Mouse (Mus musculus): ENCODE measurements around the gene Sema3g. TPM values are rescaled to one million over a fixed set of nuclear protein-coding genes. Genes with fewer than 3 reads are reported as not detected.

The Sema3g gene
- total and polyA plus RNA-seq, 2 experiments from 2014 or later, result 0.44 to 4.1 TPM

- H3K36me3 ChIP-seq (ENCODE audit: insufficient read depth, low read length), result no peaks in the 10 kb centered on the region
- no peak for ATAC-seq (ENCODE audit: low FRiP score)
- no peak overlapping the region for H3K9ac ChIP-seq (replicated peaks; ENCODE audit: low read length, poor library complexity, severe bottlenecking)
- no peak overlapping the region for H3K4me3 ChIP-seq (ENCODE audit: low read depth, low read length)
- 24% methylated on average over 7 of the region's 7 CpGs for WGBS
- H3K4me1 ChIP-seq (ENCODE audit: insufficient read depth, low read length), result peaks cover 21% of the 10 kb centered on the region; the same call in 1 of the 2 replicates
- H3K4me2 ChIP-seq (ENCODE audit: low read depth, low read length, poor library complexity, severe bottlenecking), result no peak overlapping the region
- peak; percentile 77 for DNase-seq (ENCODE audit: low spot score)
- H3K27ac ChIP-seq (ENCODE audit: low read depth, low read length), result no peak overlapping the region
- no peaks in the 10 kb centered on the region for H3K27me3 ChIP-seq (ENCODE audit: insufficient read depth, low read length)
- no peaks in the 10 kb centered on the region for H3K9me3 ChIP-seq (ENCODE audit: low read length)
- peak; percentile 90 for TF ChIP-seq CTCF (IDR thresholded peaks at IDR 0.05)
Observed at GRCm38 (mm10) chr14:31272164-31272563, 54.5 kb downstream of the Sema3g start.

Other genes with a start within 250 kb of the Sema3g start
- gene Glt8d1, start 216.5 kb upstream of the Sema3g start, total RNA-seq (2014; rRNA removed), result 39.2 and 51.3 TPM in 2 replicates
- 42.9 and 49.6 TPM in 2 replicates for gene Glt8d1, start 216.5 kb upstream of the Sema3g start, polyA plus RNA-seq (2015; fragmentation: Nextera tagmentation; extraction: Ambion mirVana)
- 244 and 256 TPM in 2 replicates for gene Spcs1, start 216.2 kb upstream of the Sema3g start, total RNA-seq (2014; rRNA removed)
- 408 and 415 TPM in 2 replicates for gene Spcs1, start 216.2 kb upstream of the Sema3g start, polyA plus RNA-seq (2015; fragmentation: Nextera tagmentation; extraction: Ambion mirVana)
- gene Pbrm1, start 198.7 kb upstream of the Sema3g start, total RNA-seq (2014; rRNA removed), result 51.2 and 81.5 TPM in 2 replicates
- gene Pbrm1, start 198.7 kb upstream of the Sema3g start, polyA plus RNA-seq (2015; fragmentation: Nextera tagmentation; extraction: Ambion mirVana), result 71.3 and 84.8 TPM in 2 replicates
- 37.8 and 42.8 TPM in 2 replicates for gene Gnl3, start 198.7 kb upstream of the Sema3g start, total RNA-seq (2014; rRNA removed)
- 57.7 and 70.5 TPM in 2 replicates for gene Gnl3, start 198.7 kb upstream of the Sema3g start, polyA plus RNA-seq (2015; fragmentation: Nextera tagmentation; extraction: Ambion mirVana)
- 3.2 and 4.3 TPM in 2 replicates for gene Smim4, start 88.9 kb upstream of the Sema3g start, total RNA-seq (2014; rRNA removed)
- 41.6 and 47.5 TPM in 2 replicates for gene Smim4, start 88.9 kb upstream of the Sema3g start, polyA plus RNA-seq (2015; fragmentation: Nextera tagmentation; extraction: Ambion mirVana)
- 132 and 171 TPM in 2 replicates for gene Nt5dc2, start 86.8 kb upstream of the Sema3g start, total RNA-seq (2014; rRNA removed)
- gene Nt5dc2, start 86.8 kb upstream of the Sema3g start, polyA plus RNA-seq (2015; fragmentation: Nextera tagmentation; extraction: Ambion mirVana), result 132 and 144 TPM in 2 replicates
- 25.5 and 31.4 TPM in 2 replicates for gene Stab1, start 49.2 kb upstream of the Sema3g start, total RNA-seq (2014; rRNA removed)
- 9.0 and 11.7 TPM in 2 replicates for gene Stab1, start 49.2 kb upstream of the Sema3g start, polyA plus RNA-seq (2015; fragmentation: Nextera tagmentation; extraction: Ambion mirVana)
- gene Tnnc1, start 9.5 kb upstream of the Sema3g start, total RNA-seq (2014; rRNA removed), result 1.9 and 7.4 TPM in 2 replicates
- gene Tnnc1, start 9.5 kb upstream of the Sema3g start, polyA plus RNA-seq (2015; fragmentation: Nextera tagmentation; extraction: Ambion mirVana), result 4.6 and 4.8 TPM in 2 replicates
- 391 and 398 TPM in 2 replicates for gene Nisch, start 914 bp upstream of the Sema3g start, total RNA-seq (2014; rRNA removed)
- 261 and 274 TPM in 2 replicates for gene Nisch, start 914 bp upstream of the Sema3g start, polyA plus RNA-seq (2015; fragmentation: Nextera tagmentation; extraction: Ambion mirVana)
- gene Phf7, start 33.5 kb downstream of the Sema3g start, total RNA-seq (2014; rRNA removed), result 4.4 and 6.6 TPM in 2 replicates
- 8.7 and 10.2 TPM in 2 replicates for gene Phf7, start 33.5 kb downstream of the Sema3g start, polyA plus RNA-seq (2015; fragmentation: Nextera tagmentation; extraction: Ambion mirVana)
- 103 and 128 TPM in 2 replicates for gene Bap1, start 33.6 kb downstream of the Sema3g start, total RNA-seq (2014; rRNA removed)
- 112 and 116 TPM in 2 replicates for gene Bap1, start 33.6 kb downstream of the Sema3g start, polyA plus RNA-seq (2015; fragmentation: Nextera tagmentation; extraction: Ambion mirVana)
- 4.2 and 7.8 TPM in 2 replicates for gene Dnah1, start 106.0 kb downstream of the Sema3g start, total RNA-seq (2014; rRNA removed)
- 3.1 and 3.4 TPM in 2 replicates for gene Dnah1, start 106.0 kb downstream of the Sema3g start, polyA plus RNA-seq (2015; fragmentation: Nextera tagmentation; extraction: Ambion mirVana)
- gene Capn7, start 118.8 kb downstream of the Sema3g start, total RNA-seq (2014; rRNA removed), result 73.7 and 84.3 TPM in 2 replicates
- gene Capn7, start 118.8 kb downstream of the Sema3g start, polyA plus RNA-seq (2015; fragmentation: Nextera tagmentation; extraction: Ambion mirVana), result 55.9 and 56.8 TPM in 2 replicates
- gene Sh3bp5, start 218.2 kb downstream of the Sema3g start, total RNA-seq (2014; rRNA removed), result 61.7 and 76.5 TPM in 2 replicates
- gene Sh3bp5, start 218.2 kb downstream of the Sema3g start, polyA plus RNA-seq (2015; fragmentation: Nextera tagmentation; extraction: Ambion mirVana), result 141 and 165 TPM in 2 replicates

Data from midbrain, postnatal 0 days (tissue).